Mouse (Mus musculus): ENCODE measurements at regions not wholly inside any gene's neighbourhood (a gene's known extent, or its start where the extent isn't known, plus 50 kb on each side); places are given as distances from the start of the nearest gene placed in this dataset.

DNA sequence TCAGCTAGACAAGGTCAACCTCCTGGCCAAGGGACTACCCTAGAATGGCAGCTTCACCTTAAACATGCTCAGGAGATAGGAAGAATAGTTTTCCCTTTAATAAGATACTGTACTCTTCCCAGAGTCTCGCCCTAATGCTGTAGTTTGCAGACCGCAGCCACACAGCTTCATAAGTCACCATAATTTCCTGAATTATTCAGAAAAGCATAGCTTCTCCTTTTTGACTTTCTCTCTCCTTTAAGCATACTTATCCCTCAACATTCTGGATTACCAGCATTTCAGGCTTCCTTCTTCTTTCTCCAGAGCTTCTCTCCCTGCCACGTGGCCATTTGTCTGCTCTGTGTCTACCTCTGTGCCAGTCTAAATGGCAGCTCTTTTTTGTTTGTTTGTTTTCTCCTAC, 103.5 kb upstream of the Abcb5 start:
- Histone ChIP-seq H3K9ac (replicated peaks; ENCODE audit: low read length) (no peak overlapping the region), H3K27me3 (ENCODE audit: insufficient read depth, low read length) (no peaks in the 10 kb centered on the region), H3K27ac (no peak overlapping the region), H3K4me3 (ENCODE audit: low read length) (no peak overlapping the region), H3K9me3 (ENCODE audit: low read length) (no peaks in the 10 kb centered on the region), H3K4me1 (ENCODE audit: insufficient read depth, low read length) (no peaks in the 10 kb centered on the region), H3K4me2 (ENCODE audit: low read depth, low read length) (no peak overlapping the region), H3K36me3 (ENCODE audit: insufficient read depth, low read length) (no peaks in the 10 kb centered on the region)
- DNase-seq (ENCODE audit: low spot score): no peak
- no peak for ATAC-seq
- TF ChIP-seq CTCF (IDR thresholded peaks at IDR 0.05; ENCODE audit: low read depth): no peak
- 89% methylated on average over 3 of the region's 3 CpGs for WGBS

DNA sequence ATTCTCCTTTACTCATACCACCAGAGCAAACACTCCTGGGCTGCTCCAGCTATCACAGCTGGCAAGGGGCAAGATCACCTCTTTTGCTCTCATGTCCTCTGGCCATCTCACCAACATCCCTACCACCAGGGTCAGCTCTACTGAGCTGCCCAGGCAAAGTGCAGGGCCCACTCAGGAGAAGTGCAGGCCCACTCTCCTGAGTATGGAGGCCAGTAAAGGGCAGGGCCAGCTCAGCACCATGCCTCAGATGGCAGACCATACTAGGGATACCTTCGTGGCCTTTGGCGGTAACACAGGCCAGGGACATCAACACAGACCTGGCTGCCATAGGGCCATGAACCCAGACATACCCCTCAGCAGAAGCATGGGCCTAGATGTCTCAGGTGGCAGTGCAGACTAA, 101.9 kb upstream of the Abcb5 start:
- Histone ChIP-seq H3K9ac (replicated peaks; ENCODE audit: low read length) (no peak overlapping the region), H3K27me3 (ENCODE audit: insufficient read depth, low read length) (no peaks in the 10 kb centered on the region), H3K4me1 (ENCODE audit: insufficient read depth, low read length) (no peaks in the 10 kb centered on the region), H3K4me2 (ENCODE audit: low read depth, low read length) (no peak overlapping the region), H3K9me3 (ENCODE audit: low read length) (no peaks in the 10 kb centered on the region), H3K36me3 (ENCODE audit: insufficient read depth, low read length) (no peaks in the 10 kb centered on the region), H3K27ac (no peak overlapping the region), H3K4me3 (ENCODE audit: low read length) (no peak overlapping the region)
- WGBS: 80% methylated on average over 2 of the region's 2 CpGs
- ATAC-seq (no peak), DNase-seq (ENCODE audit: low spot score) (no peak)
- TF ChIP-seq CTCF (IDR thresholded peaks at IDR 0.05; ENCODE audit: low read depth): no peak

DNA sequence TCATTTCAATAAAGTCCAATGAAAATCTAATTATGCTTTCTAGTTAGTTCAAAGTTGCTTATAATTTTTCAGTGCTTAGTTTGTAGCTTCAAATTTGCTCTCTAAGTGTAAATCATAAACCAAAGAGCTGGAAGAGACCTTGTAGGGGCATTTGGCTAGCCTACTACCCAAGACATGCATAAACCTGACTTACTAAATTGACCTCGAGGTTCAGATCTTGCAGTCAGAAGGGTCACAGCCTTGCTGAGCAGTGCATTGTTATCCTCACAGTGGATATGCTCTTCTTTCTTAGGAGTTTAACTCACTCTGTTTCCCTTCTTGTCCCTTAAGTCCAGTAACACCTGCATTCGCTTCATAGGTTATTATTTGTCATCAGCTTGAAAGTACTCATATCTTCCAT, 96.7 kb upstream of the Abcb5 start:
- Histone ChIP-seq H3K9me3 (ENCODE audit: low read length) (no peaks in the 10 kb centered on the region), H3K4me2 (ENCODE audit: low read depth, low read length) (no peak overlapping the region), H3K36me3 (ENCODE audit: insufficient read depth, low read length) (no peaks in the 10 kb centered on the region), H3K27me3 (ENCODE audit: insufficient read depth, low read length) (no peaks in the 10 kb centered on the region), H3K4me3 (ENCODE audit: low read length) (no peak overlapping the region), H3K4me1 (ENCODE audit: insufficient read depth, low read length) (no peaks in the 10 kb centered on the region), H3K27ac (no peak overlapping the region), H3K9ac (replicated peaks; ENCODE audit: low read length) (no peak overlapping the region)
- DNase-seq (ENCODE audit: low spot score) (no peak), ATAC-seq (no peak)
- 73% methylated on average over 2 of the region's 2 CpGs for WGBS
- no peak for TF ChIP-seq CTCF (IDR thresholded peaks at IDR 0.05; ENCODE audit: low read depth)

- Histone ChIP-seq H3K4me3 (ENCODE audit: low read length) (no peak overlapping the region), H3K36me3 (ENCODE audit: insufficient read depth, low read length) (no peaks in the 10 kb centered on the region), H3K9me3 (ENCODE audit: low read length) (no peaks in the 10 kb centered on the region), H3K27ac (no peak overlapping the region), H3K4me1 (ENCODE audit: insufficient read depth, low read length) (no peaks in the 10 kb centered on the region), H3K9ac (replicated peaks; ENCODE audit: low read length) (no peak overlapping the region), H3K4me2 (ENCODE audit: low read depth, low read length) (no peak overlapping the region), H3K27me3 (ENCODE audit: insufficient read depth, low read length) (no peaks in the 10 kb centered on the region)
- TF ChIP-seq CTCF (IDR thresholded peaks at IDR 0.05; ENCODE audit: low read depth): no peak
- DNase-seq (ENCODE audit: low spot score) (no peak), ATAC-seq (no peak)
Measured at GRCm38 (mm10) chr12:119062490-119062889, 96.3 kb upstream of the Abcb5 start.

DNA sequence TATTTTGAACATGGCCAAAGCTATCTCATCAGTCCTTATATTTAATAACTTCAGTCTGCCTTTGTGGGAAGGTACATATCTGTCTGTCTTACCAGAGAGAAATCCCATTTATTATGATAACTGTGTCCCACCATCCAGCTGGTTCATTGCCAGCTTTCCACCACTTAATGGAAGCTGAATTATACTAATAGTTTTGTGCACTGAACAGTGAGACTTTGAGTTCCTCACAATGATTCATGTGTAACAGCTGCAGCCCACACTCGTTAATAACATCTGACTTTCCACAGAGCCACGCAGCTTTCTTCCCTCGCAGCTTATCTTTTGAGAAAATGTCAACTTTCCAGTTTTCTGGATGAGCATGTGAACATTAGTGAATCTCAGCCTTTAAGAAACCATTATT, 88.3 kb upstream of the Abcb5 start:
- H3K27me3 ChIP-seq (ENCODE audit: insufficient read depth, low read length): no peaks in the 10 kb centered on the region
- no peak overlapping the region for H3K4me3 ChIP-seq (ENCODE audit: low read length)
- ATAC-seq: no peak
- no peak for TF ChIP-seq CTCF (IDR thresholded peaks at IDR 0.05; ENCODE audit: low read depth)
- no peak overlapping the region for H3K9ac ChIP-seq (replicated peaks; ENCODE audit: low read length)
- no peak overlapping the region for H3K4me2 ChIP-seq (ENCODE audit: low read depth, low read length)
- H3K4me1 ChIP-seq (ENCODE audit: insufficient read depth, low read length): no peaks in the 10 kb centered on the region
- peak; percentile 49 for DNase-seq (ENCODE audit: low spot score)
- 26% methylated on average over 3 of the region's 3 CpGs for WGBS
- no peaks in the 10 kb centered on the region for H3K36me3 ChIP-seq (ENCODE audit: insufficient read depth, low read length)
- no peak overlapping the region for H3K27ac ChIP-seq
- no peaks in the 10 kb centered on the region for H3K9me3 ChIP-seq (ENCODE audit: low read length)

GRCm38 (mm10) chr12:119051692-119052379, 85.6 kb upstream of the Abcb5 start:
- ATAC-seq (no peak), DNase-seq (ENCODE audit: low spot score) (no peak)
- Histone ChIP-seq H3K9ac (replicated peaks; ENCODE audit: low read length) (no peak overlapping the region), H3K4me1 (ENCODE audit: insufficient read depth, low read length) (no peaks in the 10 kb centered on the region), H3K4me3 (ENCODE audit: low read length) (no peak overlapping the region), H3K27ac (no peak overlapping the region; the same call in 1 of the 2 replicates), H3K36me3 (ENCODE audit: insufficient read depth, low read length) (no peaks in the 10 kb centered on the region), H3K4me2 (ENCODE audit: low read depth, low read length) (no peak overlapping the region), H3K27me3 (ENCODE audit: insufficient read depth, low read length) (no peaks in the 10 kb centered on the region), H3K9me3 (ENCODE audit: low read length) (no peaks in the 10 kb centered on the region)
- WGBS: 75% methylated on average over 2 of the region's 2 CpGs
- TF ChIP-seq CTCF (IDR thresholded peaks at IDR 0.05; ENCODE audit: low read depth): no peak

DNA sequence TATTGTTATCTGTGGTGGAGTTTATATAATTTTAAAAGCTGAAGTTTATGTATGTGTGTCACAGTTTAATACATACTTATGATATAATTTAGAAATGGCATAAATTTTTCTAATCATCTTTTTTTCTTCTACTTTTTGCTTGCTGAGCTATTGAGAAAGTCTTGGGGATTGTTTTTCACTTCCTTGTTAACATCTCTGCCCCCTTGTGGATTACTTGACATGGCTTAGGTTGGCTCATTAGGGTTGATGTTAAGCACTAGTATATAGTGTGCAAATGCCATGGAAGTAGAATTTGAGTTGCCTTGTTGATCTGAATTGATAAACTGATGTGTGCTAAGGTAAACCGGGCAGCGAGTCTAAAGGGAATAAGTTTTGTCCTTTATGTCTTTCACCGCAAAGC, 72.1 kb upstream of the Abcb5 start:
- Histone ChIP-seq H3K4me1 (ENCODE audit: insufficient read depth, low read length) (no peaks in the 10 kb centered on the region), H3K9ac (replicated peaks; ENCODE audit: low read length) (no peak overlapping the region), H3K4me3 (ENCODE audit: low read length) (no peak overlapping the region), H3K27ac (no peak overlapping the region), H3K36me3 (ENCODE audit: insufficient read depth, low read length) (no peaks in the 10 kb centered on the region), H3K4me2 (ENCODE audit: low read depth, low read length) (no peak overlapping the region), H3K27me3 (ENCODE audit: insufficient read depth, low read length) (no peaks in the 10 kb centered on the region), H3K9me3 (ENCODE audit: low read length) (no peaks in the 10 kb centered on the region)
- no peak for TF ChIP-seq CTCF (IDR thresholded peaks at IDR 0.05; ENCODE audit: low read depth)
- ATAC-seq: no peak
- no peak for DNase-seq (ENCODE audit: low spot score)
- 95% methylated on average over 3 of the region's 3 CpGs for WGBS

Measured in hindbrain, postnatal 0 days (tissue).